Mouse (Mus musculus) ES-E14 (cell line): Measurements from ENCODE around the gene Smu1. TPM values are rescaled to one million over a fixed set of nuclear protein-coding genes. Genes with fewer than 3 reads are reported as not detected.

ENCODE experiments used
- DNase-seq: peaks from one replicate; pipeline ENCODE4 v3.0.0-alpha.2; 2013; ENCODE audit warnings: low read depth, low spot score
- H3K27ac ChIP-seq: 2 replicates; pipeline ENCODE4 v1.5.1; 2012; ENCODE audit warnings: low read depth, mild to moderate bottlenecking, low read length, moderate library complexity, mixed read lengths; ENCODE audit not compliant: poor library complexity, insufficient read depth, severe bottlenecking
- H3K36me3 ChIP-seq: 2 replicates; pipeline ENCODE4 v1.6.1; 2012; ENCODE audit warnings: mild to moderate bottlenecking, low read length, moderate library complexity, mixed read lengths; ENCODE audit not compliant: control insufficient read depth, poor library complexity, insufficient read depth, severe bottlenecking
- H3K4me1 ChIP-seq, 2 experiments: fragments of 150-350 bp in 1 of 2; sonication (generic) in 1 of 2; 2 replicates each; pipeline ENCODE4 v1.6.1; 2012; ENCODE audit warnings: low read length in 2 of 2, mild to moderate bottlenecking in 1 of 2, mixed read lengths in 1 of 2; ENCODE audit not compliant: control insufficient read depth in 2 of 2, insufficient read depth in 2 of 2, poor library complexity in 1 of 2
- H3K4me3 ChIP-seq, 2 experiments: fragments of 150-350 bp in 1 of 2; sonication (generic) in 1 of 2; 2 replicates each; pipeline ENCODE4 v1.5.1; 2012; ENCODE audit warnings: low read length in 2 of 2, low read depth in 1 of 2, mild to moderate bottlenecking in 1 of 2, mixed read lengths in 1 of 2; ENCODE audit not compliant: insufficient read depth in 1 of 2, poor library complexity in 1 of 2, severe bottlenecking in 1 of 2
- H3K9ac ChIP-seq: 2 replicates; pipeline ENCODE4 v1.6.1; 2012; ENCODE audit warnings: low read depth, mild to moderate bottlenecking, low read length, mixed read lengths; ENCODE audit not compliant: poor library complexity, insufficient read depth, severe bottlenecking
- H3K9me3 ChIP-seq: fragments of 150-350 bp; sonication (generic); 2 replicates; pipeline ENCODE4 v1.6.1; 2012; ENCODE audit warnings: low read depth, mild to moderate bottlenecking, low read length; ENCODE audit not compliant: control insufficient read depth, insufficient read depth
- CHD2 ChIP-seq: IDR thresholded peaks from 2 replicates; pipeline ENCODE4 v1.6.1; 2014; ENCODE audit warnings: mild to moderate bottlenecking, low read depth, low read length, inconsistent platforms
- HCFC1 ChIP-seq: IDR thresholded peaks from 2 replicates; pipeline ENCODE4 v1.6.1; 2012; ENCODE audit warnings: low read length, inconsistent platforms, borderline replicate concordance; ENCODE audit not compliant: insufficient read depth
- MAFK ChIP-seq: IDR thresholded peaks from 2 replicates; pipeline ENCODE4 v1.6.1; 2014; ENCODE audit warnings: mild to moderate bottlenecking, low read depth, low read length, inconsistent platforms; ENCODE audit not compliant: insufficient read depth
- ZC3H11A ChIP-seq: IDR thresholded peaks from 2 replicates; pipeline ENCODE4 v1.6.1; 2012; ENCODE audit warnings: low read depth, mild to moderate bottlenecking, inconsistent platforms, low read length, borderline replicate concordance
- ZNF384 ChIP-seq: IDR thresholded peaks from 2 replicates; pipeline ENCODE4 v1.6.1; 2012; ENCODE audit warnings: low read depth, low read length, inconsistent platforms
- in situ Hi-C, 2 experiments: fragments of 600-800 bp; cut with MboI; formaldehyde crosslinking; loops; one replicate each; pipeline ENCODE4 v1.15.1; 2025; ENCODE audit warnings: low sequenced_read_pairs in 2 of 2, inconsistent platforms in 1 of 2; ENCODE audit not compliant: unreplicated experiment in 2 of 2
- total RNA-seq: library from RNA; depleted of rRNA; stranded (reverse); fragments of 300-350 nt; gene quantifications from 2 replicates; pipeline ENCODE4 v1.2.3, GENCODE M21; 2012

Gene Smu1
- total RNA-seq, 1 experiment: 125 TPM

- H3K4me1 ChIP-seq: peaks cover under 1 to 12% of the 10 kb centered on the region in 2 experiments; a peak in 2 of 4 replicates
- no peak overlapping the region for H3K27ac ChIP-seq
- in situ Hi-C loops: no loop called here
- no peaks in the 10 kb centered on the region for H3K36me3 ChIP-seq
- TF ChIP-seq ZC3H11A: no peak
- TF ChIP-seq ZNF384: 0 out of 2 replicates have a peak, but pooled peaks have one; percentile 15
- no peak overlapping the region for H3K9ac ChIP-seq
- H3K4me3 ChIP-seq: no peak overlapping the region
- DNase-seq: no peak
- H3K9me3 ChIP-seq: no peaks in the 10 kb centered on the region
Observed at GRCm38 (mm10) chr4:40786578-40786977, 28.9 kb upstream of the Smu1 start.

- no peak for TF ChIP-seq CHD2
- peak; percentile 19; the same call in 1 of the 2 replicates for TF ChIP-seq ZNF384
- TF ChIP-seq HCFC1: no peak
- TF ChIP-seq MAFK: no peak
- no peak for TF ChIP-seq ZC3H11A
- Histone ChIP-seq H3K27ac (no peak overlapping the region), H3K4me1 (peaks cover 6 to 15% of the 10 kb centered on the region in 2 experiments), H3K9ac (peak overlapping the region; percentile 16; the same call in 1 of the 2 replicates), H3K4me3 (peak overlapping the region in 1 of 2 experiments; percentile 17; a peak in 1 of 4 replicates), H3K36me3 (no peaks in the 10 kb centered on the region), H3K9me3 (no peaks in the 10 kb centered on the region)
- peak; percentile 62 for DNase-seq
- in situ Hi-C loops: no loop called here
Observed at GRCm38 (mm10) chr4:40785620-40786166, 28.0 kb upstream of the Smu1 start.

DNA sequence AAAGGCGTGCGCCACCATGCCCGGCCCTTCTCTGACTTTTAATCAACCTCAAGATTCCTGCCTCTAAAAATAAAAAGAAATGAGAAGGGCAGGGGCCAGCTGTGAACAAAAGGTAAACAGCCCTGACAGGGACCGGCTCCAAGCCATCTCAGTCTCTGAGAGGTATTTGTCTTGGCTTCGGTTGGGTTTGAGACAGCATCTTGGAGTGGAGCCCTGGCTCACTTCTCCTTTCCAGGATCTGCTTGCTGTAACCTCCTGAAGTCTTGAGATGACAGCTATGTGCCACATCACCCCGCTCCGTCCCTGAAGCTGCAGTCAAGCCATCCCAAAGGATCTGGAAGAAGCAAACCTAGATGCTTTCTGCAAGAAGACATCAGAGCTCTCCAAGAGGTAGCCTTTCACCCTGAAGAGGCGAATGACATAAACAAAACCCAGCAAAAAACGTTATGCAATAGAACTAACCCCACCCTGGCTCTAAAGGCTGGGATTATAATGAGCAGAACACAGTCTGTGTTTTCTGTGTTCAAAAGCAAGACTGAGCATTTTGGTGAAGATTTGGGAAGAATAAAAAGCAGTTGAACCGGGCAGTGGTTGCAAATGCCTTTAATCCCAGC lies 26.9 kb upstream of the Smu1 start:
- H3K36me3 ChIP-seq: no peaks in the 10 kb centered on the region
- no peaks in the 10 kb centered on the region for H3K9me3 ChIP-seq
- DNase-seq: no peak
- in situ Hi-C loops: no loop called here
- H3K4me3 ChIP-seq: no peak overlapping the region
- peaks cover 6 to 16% of the 10 kb centered on the region in 2 experiments for H3K4me1 ChIP-seq
- TF ChIP-seq ZNF384 (no peak), MAFK (no peak), HCFC1 (no peak), ZC3H11A (no peak), CHD2 (no peak)
- no peak overlapping the region for H3K27ac ChIP-seq
- H3K9ac ChIP-seq: no peak overlapping the region

DNA sequence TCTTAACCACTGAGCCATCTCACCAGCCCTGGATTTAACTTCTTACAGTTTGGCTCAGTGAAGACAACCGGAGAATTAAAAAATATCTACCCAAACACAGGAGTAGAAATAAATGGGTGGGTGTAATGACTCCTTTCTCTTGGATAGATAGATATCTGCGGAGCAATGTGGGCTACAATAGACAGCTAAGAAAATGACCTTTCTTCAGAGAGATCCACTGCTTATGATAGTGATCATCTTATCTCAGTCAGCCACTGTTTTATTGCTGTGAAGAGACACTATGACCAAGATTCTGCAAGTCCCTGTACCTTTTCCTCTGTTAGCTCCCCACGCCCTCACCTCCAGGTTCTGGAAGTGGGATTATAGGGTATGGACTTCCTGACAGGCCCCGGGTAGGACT lies 25.3 kb upstream of the Smu1 start:
- Histone ChIP-seq H3K36me3 (no peaks in the 10 kb centered on the region), H3K9ac (no peak overlapping the region), H3K4me3 (no peak overlapping the region), H3K9me3 (no peaks in the 10 kb centered on the region), H3K4me1 (peaks cover 6 to 21% of the 10 kb centered on the region in 2 experiments), H3K27ac (no peak overlapping the region)
- no peak for DNase-seq
- in situ Hi-C loops: no loop called here
- TF ChIP-seq ZC3H11A: no peak
